Mouse (Mus musculus) adipose tissue, adult 10 weeks (tissue): ENCODE results near the gene Gm45208. TPM values are rescaled to one million over a fixed set of nuclear protein-coding genes. Genes with fewer than 3 reads are reported as not detected.

Source experiments
- polyA plus RNA-seq: library from polyadenylated mRNA; stranded (reverse); fragments of 350-450 nt; fragmentation: Illumina TruSeq; extraction: RNeasy Lipid Tissue Mini Kit (QIAGEN cat#74804); gene quantifications from one replicate; pipeline ENCODE4 v1.2.3, GENCODE M21; 2014; ENCODE audit warnings: low read depth, low replicate concordance

The Gm45208 gene
- polyA plus RNA-seq, result not detected

GRCm38 (mm10) chrX:7721514-7722281, at the start of gene Gm45208:
Gene Gm45208 (plus strand): TSS chrX:7722245.

GRCm38 (mm10) chrX:7680864-7681263, 41.2 kb upstream of the Gm45208 start, which contains the start of gene Magix:
Gene Magix (minus strand): TSS chrX:7681251.

DNA sequence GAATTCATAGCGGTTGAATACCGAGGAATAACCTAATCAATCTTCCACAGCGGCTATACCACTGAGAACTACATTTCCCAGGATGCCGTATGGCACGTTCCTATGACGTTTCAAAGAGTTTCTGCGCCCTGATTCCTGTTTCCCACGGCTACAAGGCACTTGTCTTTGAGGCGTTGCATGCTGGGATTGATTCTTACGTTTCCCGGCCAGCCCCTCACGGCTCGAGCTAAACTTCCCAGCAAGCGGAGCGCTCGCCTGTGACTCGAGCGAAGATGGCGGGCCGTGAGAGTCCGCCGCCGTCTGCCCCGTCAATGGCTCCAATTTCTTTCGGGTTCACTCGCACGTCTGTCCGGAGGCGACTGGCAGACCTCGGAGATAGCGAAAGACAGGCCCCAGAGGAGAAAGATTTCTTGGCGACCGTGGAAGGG, 25.1 kb upstream of the Gm45208 start, which contains the start of gene Gpkow:
TSS of gene Gpkow (plus strand) at position 178 of the 428 bp plus-strand sequence.

GRCm38 (mm10) chrX:7714135-7714899, 7.7 kb upstream of the Gm45208 start, which contains the start of gene Wdr45:
Gene Wdr45 (plus strand): TSS chrX:7714333.

DNA sequence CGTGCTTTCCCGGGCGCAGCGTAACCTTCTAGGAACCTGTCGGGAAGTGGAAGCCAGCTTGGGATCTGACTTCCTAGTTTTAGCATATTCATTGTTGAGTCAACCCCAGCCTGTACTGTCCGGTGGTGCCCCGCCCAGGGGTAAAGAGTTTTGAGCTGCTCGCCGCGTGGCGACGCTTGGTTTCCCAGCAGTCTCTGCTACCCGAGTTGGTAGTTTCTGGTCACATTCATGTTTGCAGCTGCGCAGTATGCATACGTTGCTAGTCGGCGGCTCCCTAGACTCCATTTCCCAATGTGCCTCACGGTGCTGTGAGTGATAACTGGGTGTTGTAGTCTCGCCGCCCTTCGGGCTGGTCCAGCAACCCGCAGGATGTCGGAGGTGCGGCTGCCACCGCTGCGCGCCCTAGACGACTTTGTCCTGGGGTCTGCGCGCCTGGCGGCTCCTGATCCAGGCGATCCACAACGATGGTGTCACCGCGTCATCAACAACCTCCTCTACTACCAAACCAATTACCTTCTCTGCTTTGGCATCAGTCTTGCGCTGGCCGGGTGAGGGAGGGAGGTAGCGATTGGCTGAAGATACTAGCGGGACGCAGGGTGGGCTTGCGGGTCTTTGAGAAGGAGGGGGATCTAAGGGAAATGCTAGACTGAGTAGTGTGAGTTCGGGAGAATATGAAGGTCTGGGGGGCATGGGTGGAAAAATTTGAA, 6.3 kb downstream of the Gm45208 start, which contains the start of gene Praf2:
TSS of gene Praf2 (plus strand) at position 225 of the 707 bp plus-strand sequence.

DNA sequence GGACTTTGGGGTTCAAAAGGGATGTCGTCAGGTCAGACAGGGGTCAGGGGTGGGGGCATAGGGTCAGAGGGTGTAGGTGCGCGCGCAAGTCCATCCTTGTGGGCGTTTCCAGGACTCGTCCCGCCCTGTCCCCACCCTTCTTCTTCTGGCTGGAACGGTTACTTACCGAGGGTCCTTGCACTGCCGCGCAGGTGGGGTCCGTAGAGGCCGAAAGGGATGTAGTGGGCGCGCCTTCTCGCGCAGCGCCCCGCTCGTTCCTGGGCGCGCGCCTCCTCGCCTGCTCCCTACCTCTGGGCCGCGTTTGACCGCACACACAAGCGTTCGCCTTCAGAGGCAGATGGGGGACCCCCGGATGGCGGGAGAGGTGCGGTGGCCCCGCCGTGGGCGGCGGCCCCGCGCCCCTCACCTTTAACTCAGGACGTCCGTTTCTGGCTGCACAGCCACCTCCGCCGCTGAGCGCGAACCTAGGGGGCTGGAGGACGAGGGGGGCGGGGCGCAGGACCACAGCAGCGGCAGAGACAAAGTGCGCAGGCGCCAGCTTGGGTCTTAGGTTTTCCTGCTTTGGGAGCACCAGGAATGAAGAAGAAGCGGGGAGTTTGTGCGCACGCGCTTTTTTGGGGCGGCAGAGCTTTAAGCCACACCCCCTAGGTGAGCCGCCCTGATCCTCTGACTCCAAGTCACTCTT, 28.5 kb downstream of the Gm45208 start, which contains the start of gene Ccdc120:
TSS of gene Ccdc120 (minus strand) at position 474 of the 685 bp plus-strand sequence.

GRCm38 (mm10) chrX:7762137-7762920, 40.3 kb downstream of the Gm45208 start, which contains the start of gene Tfe3:
Gene Tfe3 (plus strand): TSS chrX:7762560.

Other genes starting within 250 kb of the Gm45208 start
- 0.14 TPM for gene Foxp3, start 148.6 kb upstream of the Gm45208 start, polyA plus RNA-seq
- gene Ppp1r3f, start 148.0 kb upstream of the Gm45208 start, polyA plus RNA-seq, result 2.2 TPM
- gene Ccdc22, start 116.7 kb upstream of the Gm45208 start, polyA plus RNA-seq, result 11.3 TPM
- gene Cacna1f, start 115.2 kb upstream of the Gm45208 start, polyA plus RNA-seq, result not detected
- 4.7 TPM for gene Syp, start 83.8 kb upstream of the Gm45208 start, polyA plus RNA-seq
- 19.2 TPM for gene Prickle3, start 65.0 kb upstream of the Gm45208 start, polyA plus RNA-seq
- 262 TPM for gene Plp2, start 50.9 kb upstream of the Gm45208 start, polyA plus RNA-seq
- 3.4 TPM for gene Magix, start 41.0 kb upstream of the Gm45208 start, polyA plus RNA-seq
- gene Gpkow, start 25.1 kb upstream of the Gm45208 start, polyA plus RNA-seq, result 26.6 TPM
- 59.6 TPM for gene Wdr45, start 7.9 kb upstream of the Gm45208 start, polyA plus RNA-seq
- gene Praf2, start 6.2 kb downstream of the Gm45208 start, polyA plus RNA-seq, result 12.3 TPM
- gene Ccdc120, start 28.7 kb downstream of the Gm45208 start, polyA plus RNA-seq, result 18.1 TPM
- gene Tfe3, start 40.3 kb downstream of the Gm45208 start, polyA plus RNA-seq, result 70.2 TPM
- 44.2 TPM for gene Gripap1, start 67.5 kb downstream of the Gm45208 start, polyA plus RNA-seq
- 6.5 TPM for gene Kcnd1, start 100.0 kb downstream of the Gm45208 start, polyA plus RNA-seq
- gene Otud5, start 119.1 kb downstream of the Gm45208 start, polyA plus RNA-seq, result 83.1 TPM
- gene Pim2, start 156.0 kb downstream of the Gm45208 start, polyA plus RNA-seq, result 12.6 TPM
- 32.2 TPM for gene Slc35a2, start 161.8 kb downstream of the Gm45208 start, polyA plus RNA-seq
- 57.6 TPM for gene Pqbp1, start 177.0 kb downstream of the Gm45208 start, polyA plus RNA-seq
- gene Timm17b, start 177.1 kb downstream of the Gm45208 start, polyA plus RNA-seq, result 38.1 TPM
- not detected for gene Gm10491, start 185.6 kb downstream of the Gm45208 start, polyA plus RNA-seq
- not detected for gene Gm10490, start 187.3 kb downstream of the Gm45208 start, polyA plus RNA-seq
- gene Pcsk1n, start 197.6 kb downstream of the Gm45208 start, polyA plus RNA-seq, result 0.57 TPM
- not detected for gene Eras, start 206.4 kb downstream of the Gm45208 start, polyA plus RNA-seq
- 121 TPM for gene Hdac6, start 225.6 kb downstream of the Gm45208 start, polyA plus RNA-seq